Mouse (Mus musculus) forebrain, embryonic 15.5 days (tissue): ENCODE data around the gene Fam193b. TPM values are rescaled to one million over a fixed set of nuclear protein-coding genes. Genes with fewer than 3 reads are reported as not detected.

Source experiments
- ATAC-seq: fragments of 200-750 bp; cut with Nextera tagmentation; replicated peaks from 2 replicates; pipeline ENCODE4 v1.8.0; 2017; ENCODE audit warnings: mild to moderate bottlenecking, moderate TSS enrichment, moderate library complexity
- H3K27ac ChIP-seq: fragments of 300-500 bp; sonication (generic); replicated peaks from 2 replicates; pipeline ENCODE4 v1.5.1; 2015; ENCODE audit warnings: mild to moderate bottlenecking, inconsistent platforms
- H3K27me3 ChIP-seq: fragments of 300-500 bp; sonication (generic); 2 replicates; pipeline ENCODE4 v1.6.1; 2015; ENCODE audit warnings: inconsistent platforms
- H3K36me3 ChIP-seq: fragments of 300-500 bp; sonication (generic); 2 replicates; pipeline ENCODE4 v1.6.1; 2015; ENCODE audit warnings: mild to moderate bottlenecking, inconsistent platforms
- H3K4me1 ChIP-seq: fragments of 300-500 bp; sonication (generic); 2 replicates; pipeline ENCODE4 v1.6.1; 2015; ENCODE audit warnings: inconsistent platforms
- H3K4me2 ChIP-seq: fragments of 300-500 bp; sonication (generic); replicated peaks from 2 replicates; pipeline ENCODE4 v1.6.1; 2015; ENCODE audit warnings: mild to moderate bottlenecking, inconsistent platforms
- H3K4me3 ChIP-seq: fragments of 300-500 bp; sonication (generic); 2 replicates; pipeline ENCODE4 v1.5.1; 2015; ENCODE audit warnings: mild to moderate bottlenecking, inconsistent platforms
- H3K9ac ChIP-seq: fragments of 300-500 bp; sonication (generic); replicated peaks from 2 replicates; pipeline ENCODE4 v1.6.1; 2015; ENCODE audit warnings: mild to moderate bottlenecking, inconsistent platforms
- H3K9me3 ChIP-seq: fragments of 300-500 bp; sonication (generic); 2 replicates; pipeline ENCODE4 v1.6.1; 2016; ENCODE audit warnings: inconsistent platforms
- WGBS: fragments of 180-500 bp; shearing (Covaris S2); methylation state at CpG from one replicate; pipeline ENCODE4 v1.1.7; 2015; ENCODE audit warnings: mixed read lengths; 5-methylcytosine and 5-hydroxymethylcytosine counted together
- microRNA-seq: library from miRNA; unstranded; fragments of <30 nt; microRNA quantifications from one replicate; pipeline ENCODE4, GENCODE M21; 2016
- polyA plus RNA-seq: library from polyadenylated mRNA; unstranded; fragments of >200 nt; fragmentation: Nextera tagmentation; extraction: Ambion mirVana; gene quantifications from 2 replicates; pipeline ENCODE4 v1.2.1, GENCODE M21; 2015

Gene Fam193b
- polyA plus RNA-seq, 1 experiment from 2014 or later: 62.4 TPM

DNA sequence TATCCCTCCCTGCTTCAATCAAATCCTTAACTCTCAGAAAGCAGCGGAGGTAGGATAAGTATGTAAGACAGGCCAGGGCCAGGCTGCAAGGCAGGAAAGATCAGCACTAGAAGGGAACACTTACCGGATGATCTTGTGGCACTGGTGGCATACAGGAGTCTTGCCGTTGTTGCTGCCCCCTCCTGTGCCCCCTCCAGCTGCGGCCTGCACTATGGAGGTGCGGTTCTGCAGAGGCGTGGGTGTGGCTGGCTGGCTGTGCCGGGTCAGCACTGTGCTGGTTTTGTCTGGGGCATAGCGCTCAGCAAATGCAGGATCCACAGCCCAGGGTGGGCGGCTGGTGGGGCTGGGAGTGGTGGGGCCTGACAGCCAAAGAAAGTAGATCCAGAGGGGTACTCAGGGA is 65.1 kb downstream of the Fam193b start:
- no peak for ATAC-seq
- Histone ChIP-seq H3K36me3 (peaks cover 42% of the 10 kb centered on the region), H3K27me3 (no peaks in the 10 kb centered on the region), H3K9me3 (no peaks in the 10 kb centered on the region), H3K4me1 (peaks cover 8% of the 10 kb centered on the region), H3K9ac (no peak overlapping the region), H3K27ac (no peak overlapping the region), H3K4me2 (no peak overlapping the region), H3K4me3 (no peak overlapping the region)
- WGBS: 96% methylated on average over 9 of the region's 9 CpGs

DNA sequence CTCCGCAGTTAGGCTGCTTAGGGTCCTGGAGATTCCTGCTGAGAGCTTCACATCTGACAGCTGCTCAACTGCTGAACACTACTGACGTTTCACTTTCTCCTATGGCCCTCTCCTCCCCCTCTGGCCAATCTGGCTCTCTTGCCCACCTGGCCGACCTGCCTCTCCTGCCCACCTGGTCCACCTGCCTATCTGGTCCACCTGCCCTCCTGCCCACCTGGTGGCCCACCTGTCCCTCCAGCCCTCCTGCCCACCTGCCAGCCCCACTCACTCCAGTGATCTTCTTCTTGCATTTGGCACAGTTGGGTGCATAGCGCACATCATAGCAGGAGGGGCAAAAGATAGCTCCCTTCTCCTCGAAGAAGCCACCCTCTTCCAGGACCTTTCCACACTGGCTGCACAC is 66.5 kb downstream of the Fam193b start:
- no peak for ATAC-seq
- Histone ChIP-seq H3K4me3 (no peak overlapping the region), H3K9me3 (no peaks in the 10 kb centered on the region), H3K4me2 (no peak overlapping the region), H3K36me3 (peaks cover 42% of the 10 kb centered on the region), H3K9ac (no peak overlapping the region), H3K27me3 (no peaks in the 10 kb centered on the region), H3K27ac (no peak overlapping the region), H3K4me1 (no peaks in the 10 kb centered on the region)
- WGBS: 86% methylated on average over 5 of the region's 5 CpGs

DNA sequence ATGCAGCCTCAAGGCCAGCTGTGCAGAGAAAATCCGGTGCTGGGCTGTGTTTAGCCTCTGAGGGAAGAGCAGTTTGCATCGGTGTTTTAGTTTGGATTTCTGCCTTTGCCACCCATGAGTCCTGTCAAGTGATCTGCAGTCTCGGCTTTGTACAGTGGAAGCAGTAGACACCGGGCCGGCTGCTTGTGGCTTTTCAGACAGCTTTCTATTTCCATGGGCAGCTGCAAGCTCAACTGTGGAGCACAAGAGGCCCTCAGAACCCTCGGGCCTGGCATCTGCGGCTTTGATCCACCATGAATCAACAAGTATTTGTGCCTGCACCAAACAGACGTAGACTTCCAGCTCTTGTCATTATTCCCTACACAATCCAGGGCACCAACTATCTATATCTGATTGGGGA is 68.5 kb downstream of the Fam193b start:
- no peak for ATAC-seq
- Histone ChIP-seq H3K4me2 (no peak overlapping the region), H3K4me3 (no peak overlapping the region), H3K9ac (no peak overlapping the region), H3K36me3 (peaks cover 33% of the 10 kb centered on the region), H3K9me3 (no peaks in the 10 kb centered on the region), H3K4me1 (peaks cover 7% of the 10 kb centered on the region), H3K27ac (no peak overlapping the region), H3K27me3 (no peaks in the 10 kb centered on the region)
- WGBS: 83% methylated on average over 8 of the region's 8 CpGs

DNA sequence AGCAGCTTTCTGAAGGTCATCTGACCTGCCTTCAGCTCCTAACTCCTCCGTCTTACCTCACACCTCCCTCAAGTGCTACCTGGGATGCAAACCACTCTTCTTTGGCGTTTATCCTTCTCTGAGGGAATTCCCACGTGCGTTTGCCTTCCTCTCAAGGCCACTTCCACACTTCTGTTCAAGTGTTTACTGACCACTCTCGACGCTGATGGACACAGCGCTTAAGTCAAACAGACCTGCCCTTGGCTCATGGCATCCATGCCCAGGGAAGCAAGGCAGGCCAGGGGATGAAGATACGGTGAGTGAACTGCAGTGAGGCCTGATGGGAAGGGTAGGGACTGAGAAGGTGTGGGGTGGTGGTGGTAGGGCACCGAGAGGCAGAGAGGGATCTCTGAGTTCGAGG is 70.3 kb downstream of the Fam193b start:
- H3K4me1 ChIP-seq: peaks cover 19% of the 10 kb centered on the region
- H3K4me2 ChIP-seq: no peak overlapping the region
- no peaks in the 10 kb centered on the region for H3K9me3 ChIP-seq
- no peak overlapping the region for H3K9ac ChIP-seq
- 82% methylated on average over 10 of the region's 10 CpGs for WGBS
- H3K27me3 ChIP-seq: no peaks in the 10 kb centered on the region
- no peak overlapping the region for H3K27ac ChIP-seq
- H3K4me3 ChIP-seq: no peak overlapping the region
- peaks cover 18% of the 10 kb centered on the region for H3K36me3 ChIP-seq
- ATAC-seq: no peak

- 38% methylated on average over 11 of the region's 11 CpGs for WGBS
- Histone ChIP-seq H3K4me1 (peaks cover 35% of the 10 kb centered on the region), H3K9me3 (no peaks in the 10 kb centered on the region), H3K4me2 (no peak overlapping the region), H3K4me3 (no peak overlapping the region), H3K9ac (no peak overlapping the region), H3K27me3 (no peaks in the 10 kb centered on the region), H3K27ac (no peak overlapping the region), H3K36me3 (peaks cover 10% of the 10 kb centered on the region)
- ATAC-seq: no peak
Observed at GRCm38 (mm10) chr13:55498906-55499305, 72.0 kb downstream of the Fam193b start.

DNA sequence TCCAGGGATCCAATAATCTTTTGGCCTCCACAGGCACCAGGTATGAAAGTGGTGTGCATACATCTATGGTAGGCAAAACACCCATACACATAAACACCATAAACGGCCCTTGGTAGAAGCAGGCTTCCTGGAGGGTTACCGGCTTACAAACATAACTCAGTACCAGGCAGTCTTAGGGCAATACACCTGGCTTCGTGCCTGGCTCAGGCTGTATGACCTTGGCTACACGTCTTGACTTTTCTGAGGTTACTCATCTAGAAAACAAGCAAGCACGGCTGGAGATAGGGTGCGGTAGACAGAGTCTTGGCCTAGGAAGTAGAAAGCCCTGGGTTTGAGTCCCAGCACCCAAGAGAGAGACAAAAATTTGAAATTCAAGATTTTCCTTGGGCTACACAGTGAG is 74.3 kb downstream of the Fam193b start:
- H3K9me3 ChIP-seq: no peaks in the 10 kb centered on the region
- ATAC-seq: no peak
- peaks cover 35% of the 10 kb centered on the region for H3K4me1 ChIP-seq
- H3K9ac ChIP-seq: no peak overlapping the region
- H3K27me3 ChIP-seq: no peaks in the 10 kb centered on the region
- 88% methylated on average over 6 of the region's 6 CpGs for WGBS
- no peak overlapping the region for H3K4me3 ChIP-seq
- no peak overlapping the region for H3K4me2 ChIP-seq
- H3K27ac ChIP-seq: 0 out of 2 replicates have a peak overlapping the region, but pooled peaks have one; percentile 71
- H3K36me3 ChIP-seq: no peaks in the 10 kb centered on the region

DNA sequence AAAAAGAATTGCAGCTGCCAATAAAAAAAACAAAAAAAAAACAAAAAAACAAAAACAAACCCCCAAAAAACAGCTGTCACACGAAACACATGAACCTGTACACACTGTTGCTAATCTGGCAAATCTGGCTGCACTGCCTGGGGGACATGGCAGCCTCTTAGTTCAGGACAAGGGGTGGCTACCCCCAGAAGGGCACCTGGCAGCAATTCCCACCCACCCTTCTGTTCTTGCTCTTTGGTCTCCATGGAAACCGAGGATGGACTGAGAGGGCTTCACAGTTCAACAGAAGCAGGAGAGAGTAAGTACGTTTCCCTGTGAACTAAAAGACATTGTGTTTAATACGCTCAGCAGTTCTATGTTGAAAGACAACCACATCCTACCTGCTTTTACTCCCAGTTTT is 75.2 kb downstream of the Fam193b start:
- Histone ChIP-seq H3K4me1 (peaks cover 35% of the 10 kb centered on the region), H3K9ac (no peak overlapping the region), H3K27ac (peak overlapping the region; percentile 71), H3K27me3 (no peaks in the 10 kb centered on the region), H3K36me3 (no peaks in the 10 kb centered on the region), H3K4me3 (no peak overlapping the region), H3K4me2 (peak overlapping the region; percentile 22), H3K9me3 (no peaks in the 10 kb centered on the region)
- 13% methylated on average over 4 of the region's 4 CpGs for WGBS
- ATAC-seq: no peak

- peak; percentile 77 for ATAC-seq
- Histone ChIP-seq H3K4me3 (no peak overlapping the region), H3K36me3 (no peaks in the 10 kb centered on the region), H3K9ac (no peak overlapping the region), H3K4me1 (peaks cover 35% of the 10 kb centered on the region), H3K4me2 (peak overlapping the region; percentile 15; the same call in 1 of the 2 replicates), H3K9me3 (no peaks in the 10 kb centered on the region), H3K27ac (peak overlapping the region; percentile 71), H3K27me3 (no peaks in the 10 kb centered on the region)
- WGBS: 13% methylated on average over 18 of the region's 18 CpGs
Observed at GRCm38 (mm10) chr13:55494883-55495621, 75.9 kb downstream of the Fam193b start.

- ATAC-seq: peak; percentile 42; the same call in 1 of the 2 replicates
- Histone ChIP-seq H3K4me2 (no peak overlapping the region), H3K4me1 (peaks cover 35% of the 10 kb centered on the region), H3K9me3 (no peaks in the 10 kb centered on the region), H3K27ac (no peak overlapping the region), H3K36me3 (no peaks in the 10 kb centered on the region), H3K4me3 (no peak overlapping the region), H3K27me3 (no peaks in the 10 kb centered on the region), H3K9ac (no peak overlapping the region)
- 24% methylated on average over 2 of the region's 2 CpGs for WGBS
Observed at GRCm38 (mm10) chr13:55494257-55494656, 76.7 kb downstream of the Fam193b start.

Small RNA genes lying within 50 kb of the gene (microRNA-seq; reads per million reads assigned to microRNA genes)
- not detected for gene Mir6945

Other genes starting within 250 kb of the Fam193b start
- 114 and 118 TPM in 2 replicates for gene Rab24, start 249.2 kb downstream of the Fam193b start, polyA plus RNA-seq
- 28.9 and 30.0 TPM in 2 replicates for gene Mxd3, start 241.3 kb downstream of the Fam193b start, polyA plus RNA-seq
- gene Lman2, start 208.3 kb downstream of the Fam193b start, polyA plus RNA-seq: 56.7 and 58.0 TPM in 2 replicates
- 0.37 and 0.81 TPM in 2 replicates for gene Rgs14, start 201.4 kb downstream of the Fam193b start, polyA plus RNA-seq
- gene Slc34a1, start 172.9 kb downstream of the Fam193b start, polyA plus RNA-seq: not detected in 2 replicates
- gene Pfn3, start 155.9 kb downstream of the Fam193b start, polyA plus RNA-seq: 0.63 TPM in 1 of 2 replicates, not detected in the other
- gene F12, start 144.3 kb downstream of the Fam193b start, polyA plus RNA-seq: 0.09 TPM in 1 of 2 replicates, not detected in the other
- gene Grk6, start 126.0 kb downstream of the Fam193b start, polyA plus RNA-seq: 46.1 and 47.6 TPM in 2 replicates
- 3.2 and 3.4 TPM in 2 replicates for gene Prr7, start 106.9 kb downstream of the Fam193b start, polyA plus RNA-seq
- gene Dbn1, start 83.0 kb downstream of the Fam193b start, polyA plus RNA-seq: 732 and 750 TPM in 2 replicates
- 135 and 138 TPM in 2 replicates for gene Pdlim7, start 57.4 kb downstream of the Fam193b start, polyA plus RNA-seq
- 3.6 and 4.0 TPM in 2 replicates for gene Dok3, start 41.8 kb downstream of the Fam193b start, polyA plus RNA-seq
- 67.2 and 68.4 TPM in 2 replicates for gene Ddx41, start 34.5 kb downstream of the Fam193b start, polyA plus RNA-seq
- 95.0 and 113 TPM in 2 replicates for gene Tmed9, start 2.6 kb upstream of the Fam193b start, polyA plus RNA-seq
- 36.2 and 39.0 TPM in 2 replicates for gene B4galt7, start 28.8 kb upstream of the Fam193b start, polyA plus RNA-seq
- gene Caml, start 51.9 kb upstream of the Fam193b start, polyA plus RNA-seq: 97.2 and 97.4 TPM in 2 replicates
- gene Ddx46, start 63.9 kb upstream of the Fam193b start, polyA plus RNA-seq: 33.8 TPM in 2 replicates
- 70.6 and 70.8 TPM in 2 replicates for gene B230219D22Rik, start 122.0 kb upstream of the Fam193b start, polyA plus RNA-seq
- 119 and 121 TPM in 2 replicates for gene Txndc15, start 143.5 kb upstream of the Fam193b start, polyA plus RNA-seq
- gene Pcbd2, start 156.2 kb upstream of the Fam193b start, polyA plus RNA-seq: 18.4 and 21.0 TPM in 2 replicates
- gene Catsper3, start 213.4 kb upstream of the Fam193b start, polyA plus RNA-seq: not detected in 2 replicates